Mouse (Mus musculus) heart, adult 2 months (tissue): ENCODE data around the gene Olfr545. TPM values are rescaled to one million over a fixed set of nuclear protein-coding genes. Genes with fewer than 3 reads are reported as not detected.
A peak's percentile ranks its signal among the peaks of the same experiment; 100 is the strongest.

Source experiments
- DNase-seq, 2 experiments: peaks; one replicate each; pipeline ENCODE4 v3.0.0; 2021
- H3K27ac ChIP-seq: fragments of 200-600 bp; 2 replicates; pipeline ENCODE4 v1.8.1; 2022
- H3K27me3 ChIP-seq: fragments of 200-500 bp; 2 replicates; pipeline ENCODE4 v1.6.1; 2012; ENCODE audit warnings: mild to moderate bottlenecking, low read length, inconsistent platforms, mixed read lengths; ENCODE audit not compliant: control insufficient read depth, insufficient read depth
- H3K36me3 ChIP-seq: fragments of 200-500 bp; 2 replicates; pipeline ENCODE4 v1.6.1; 2012; ENCODE audit warnings: low read length, inconsistent platforms; ENCODE audit not compliant: control insufficient read depth, insufficient read depth
- H3K4me1 ChIP-seq: fragments of 200-500 bp; 2 replicates; pipeline ENCODE4 v1.6.1; 2011; ENCODE audit warnings: low read length; ENCODE audit not compliant: control insufficient read depth, insufficient read depth
- H3K4me3 ChIP-seq: fragments of 200-600 bp; 2 replicates; pipeline ENCODE4 v1.8.1; 2022
- H3K79me2 ChIP-seq: fragments of 200-500 bp; replicated peaks from 2 replicates; pipeline ENCODE4 v1.6.1; 2012; ENCODE audit warnings: mild to moderate bottlenecking, inconsistent platforms, low read length, moderate library complexity, mixed read lengths; ENCODE audit not compliant: control insufficient read depth, insufficient read depth
- H3K9ac ChIP-seq: fragments of 200-500 bp; 2 replicates; pipeline ENCODE4 v1.6.1; 2012; ENCODE audit warnings: low read depth, mild to moderate bottlenecking, control low read depth, inconsistent platforms, low read length, mixed read lengths
- CTCF ChIP-seq: fragments of 200-600 bp; IDR thresholded peaks from 2 replicates; pipeline ENCODE4 v1.8.1; 2022; ENCODE audit warnings: antibody characterized with exemption, mild to moderate bottlenecking, moderate library complexity
- EP300 ChIP-seq: fragments of 200-500 bp; IDR thresholded peaks from 2 replicates; pipeline ENCODE4 v1.6.1; 2011; ENCODE audit warnings: low read depth, low read length, control low read depth; ENCODE audit not compliant: insufficient read depth
- POLR2A ChIP-seq: fragments of 200-500 bp; IDR thresholded peaks from 2 replicates; pipeline ENCODE4 v1.6.1; 2011; ENCODE audit warnings: mild to moderate bottlenecking, low read depth, low read length, control low read depth; ENCODE audit not compliant: insufficient read depth
- WGBS: fragments of 180-500 bp; shearing (Covaris S2); methylation state at CpG from one replicate; pipeline ENCODE4 v1.1.7; 2018; 5-methylcytosine and 5-hydroxymethylcytosine counted together
- intact Hi-C: fragments of 180-260 bp; cut with DNase I; formaldehyde crosslinking; loops from one replicate; pipeline ENCODE4 v1.15.1; 2025
- polyA plus RNA-seq: library from polyadenylated mRNA; depleted of rRNA; stranded (reverse); fragments of >200 nt; gene quantifications from 2 replicates; pipeline ENCODE4 v1.2.3, GENCODE M21; 2012
- total RNA-seq, 2 experiments: library from RNA; stranded (reverse); gene quantifications; 2 replicates each; pipeline ENCODE4 v1.2.3; 2021

Olfr545 gene
- total and polyA plus RNA-seq, 3 experiments, result not detected

DNA sequence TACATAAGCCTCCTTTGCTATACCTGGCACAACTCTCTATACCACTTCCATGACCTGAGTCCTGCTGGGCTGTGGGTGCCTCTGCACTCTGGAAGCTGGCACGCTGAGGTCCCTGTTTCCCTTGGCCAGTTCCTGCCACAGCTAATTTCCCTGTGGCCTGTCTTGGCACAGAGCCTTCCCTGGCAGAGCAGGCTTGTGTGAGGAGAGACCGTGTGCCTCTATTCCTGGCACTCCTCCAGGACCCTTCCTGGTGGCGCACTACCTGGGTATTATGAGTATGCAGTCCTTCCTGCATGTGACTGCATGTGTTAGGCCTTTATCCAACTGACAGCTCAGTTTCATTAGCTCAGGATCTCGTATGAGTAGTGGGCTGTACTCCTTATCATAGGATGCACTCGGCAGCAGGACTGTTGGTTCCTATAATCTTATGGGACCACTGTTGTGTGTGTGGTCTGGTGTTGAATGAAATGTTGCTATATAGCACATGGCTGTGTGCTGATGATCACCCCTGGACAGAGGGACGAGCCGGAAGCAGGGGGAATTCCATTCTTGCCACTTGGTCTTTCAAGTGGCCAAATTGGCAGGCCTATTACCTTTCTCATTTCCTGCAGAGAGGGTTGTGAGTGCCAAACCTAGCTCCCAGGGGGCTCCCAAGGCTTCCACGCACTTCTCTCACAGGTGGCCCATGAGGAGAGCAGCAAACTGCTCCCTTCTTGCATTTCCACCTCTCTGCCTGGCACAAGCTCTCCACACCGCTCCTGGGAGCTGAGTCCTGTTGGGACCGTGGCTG, 17.1 kb upstream of the Olfr545 start:
- H3K79me2 ChIP-seq, result no peaks in the 10 kb centered on the region
- H3K36me3 ChIP-seq, result no peaks in the 10 kb centered on the region
- DNase-seq, result peak in 1 of 2 experiments; percentile 28
- no peak overlapping the region for H3K9ac ChIP-seq
- intact Hi-C loops, result no loop called here
- WGBS, result 31% methylated on average over 10 of the region's 10 CpGs
- H3K4me3 ChIP-seq, result no peak overlapping the region
- H3K27me3 ChIP-seq, result no peaks in the 10 kb centered on the region
- H3K4me1 ChIP-seq, result no peaks in the 10 kb centered on the region; the same call in 1 of the 2 replicates
- TF ChIP-seq CTCF (no peak), EP300 (no peak), POLR2A (no peak)
- H3K27ac ChIP-seq, result no peak overlapping the region

DNA sequence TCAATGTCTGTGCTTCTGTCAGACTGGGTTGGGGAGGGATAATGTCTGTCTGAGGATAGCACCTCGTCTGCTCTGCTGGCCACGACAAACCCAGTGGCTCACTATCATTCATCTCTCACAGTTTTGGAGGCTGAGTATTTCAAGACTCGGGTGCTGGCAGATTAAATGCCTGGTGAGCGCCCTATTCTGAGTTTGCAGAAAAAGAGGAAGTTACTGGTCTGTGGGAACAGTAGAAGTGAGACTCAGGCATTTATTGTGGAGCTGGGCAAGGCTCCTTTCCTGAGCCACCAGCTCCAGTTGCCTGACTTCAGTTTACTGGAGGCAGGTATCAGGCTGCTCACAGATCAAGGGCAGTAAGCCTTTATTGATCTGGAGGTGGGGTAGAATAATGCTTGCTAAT, 14.8 kb upstream of the Olfr545 start:
- Histone ChIP-seq H3K27me3 (no peaks in the 10 kb centered on the region), H3K4me1 (no peaks in the 10 kb centered on the region; the same call in 1 of the 2 replicates), H3K27ac (no peak overlapping the region), H3K9ac (no peak overlapping the region), H3K79me2 (no peaks in the 10 kb centered on the region), H3K4me3 (no peak overlapping the region), H3K36me3 (no peaks in the 10 kb centered on the region)
- DNase-seq, result no peak
- TF ChIP-seq CTCF (no peak), EP300 (no peak), POLR2A (no peak)
- intact Hi-C loops, result no loop called here
- 67% methylated on average over 4 of the region's 4 CpGs for WGBS

DNA sequence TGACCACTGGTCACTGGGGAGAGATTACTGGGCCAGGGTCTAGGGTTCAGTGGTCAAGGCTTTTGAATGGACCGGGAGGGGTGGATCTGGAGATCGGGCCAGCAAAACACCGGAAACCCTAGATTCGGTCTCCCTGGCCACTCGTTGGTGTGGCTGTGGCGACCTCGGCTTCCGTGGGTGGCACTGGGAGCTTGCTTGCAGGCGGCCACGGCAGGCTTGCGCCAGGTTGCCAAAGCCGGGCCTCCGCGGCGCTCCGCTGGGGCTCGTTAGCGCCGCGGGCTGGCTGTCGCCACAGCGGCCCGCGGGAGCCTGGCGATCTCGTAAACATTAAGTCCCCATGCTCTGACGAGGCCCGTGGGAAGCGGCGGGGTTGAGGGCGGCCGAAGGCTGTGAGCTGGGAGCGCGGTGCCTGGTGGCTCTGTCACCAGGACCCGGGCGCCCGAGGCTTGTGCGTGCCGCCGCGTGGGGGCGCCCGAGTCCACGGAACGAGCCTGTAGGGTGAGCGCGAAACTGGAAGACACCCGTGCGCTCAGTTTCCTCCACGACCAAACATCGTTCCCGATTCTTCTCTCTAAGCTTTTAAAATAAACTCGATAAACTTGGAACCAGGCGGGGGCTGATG, 13.6 kb upstream of the Olfr545 start:
- H3K4me3 ChIP-seq, result peak overlapping the region; percentile 52

DNA sequence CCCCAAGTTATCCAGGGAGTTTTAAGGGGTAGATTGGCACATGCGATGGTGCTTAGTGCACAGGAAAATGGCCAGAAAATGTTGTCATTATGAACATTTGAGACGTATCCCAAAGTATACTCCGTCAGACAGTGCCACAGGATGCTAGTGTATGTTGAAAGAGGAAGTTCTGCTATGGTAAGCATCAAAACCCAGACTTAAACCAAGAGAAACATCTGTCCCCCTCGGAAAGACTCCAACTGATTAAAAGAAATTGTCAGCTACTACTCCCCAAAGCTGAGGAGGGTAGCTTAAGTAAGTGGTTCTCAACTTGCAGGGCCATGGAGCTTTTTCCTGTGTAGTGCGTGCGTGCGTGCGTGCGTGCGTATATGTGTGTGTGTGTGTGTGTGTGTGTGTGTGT, 12.6 kb upstream of the Olfr545 start:
- Histone ChIP-seq H3K4me3 (no peak overlapping the region), H3K9ac (no peak overlapping the region), H3K27ac (no peak overlapping the region), H3K4me1 (no peaks in the 10 kb centered on the region; the same call in 1 of the 2 replicates), H3K27me3 (no peaks in the 10 kb centered on the region), H3K79me2 (no peaks in the 10 kb centered on the region), H3K36me3 (no peaks in the 10 kb centered on the region)
- intact Hi-C loops, result loop anchor here (2.0 kb wide), 1 partner anchor 241 kb away; no protein-coding TSS in a partner anchor
- TF ChIP-seq CTCF (no peak), POLR2A (no peak), EP300 (no peak)
- 86% methylated on average over 10 of the region's 10 CpGs for WGBS
- DNase-seq, result no peak

More for the DNA sequence above, 13.6 kb upstream of the Olfr545 start:
- H3K4me1 ChIP-seq, result no peaks in the 10 kb centered on the region; the same call in 1 of the 2 replicates
- no peaks in the 10 kb centered on the region for H3K27me3 ChIP-seq
- TF ChIP-seq POLR2A, result no peak
- TF ChIP-seq EP300, result no peak
- peak; percentile 97 for TF ChIP-seq CTCF
- no peaks in the 10 kb centered on the region for H3K36me3 ChIP-seq
- WGBS, result under 1% methylated on average over 54 of the region's 54 CpGs
- peak; percentile 85 to 93 for DNase-seq
- no peak overlapping the region for H3K27ac ChIP-seq
- H3K79me2 ChIP-seq, result no peaks in the 10 kb centered on the region
- H3K9ac ChIP-seq, result peak overlapping the region; percentile 67
- intact Hi-C loops, result loop anchor here (1.0 to 2.0 kb wide), 2 partner anchors 240 to 406 kb away; no protein-coding TSS in a partner anchor

DNA sequence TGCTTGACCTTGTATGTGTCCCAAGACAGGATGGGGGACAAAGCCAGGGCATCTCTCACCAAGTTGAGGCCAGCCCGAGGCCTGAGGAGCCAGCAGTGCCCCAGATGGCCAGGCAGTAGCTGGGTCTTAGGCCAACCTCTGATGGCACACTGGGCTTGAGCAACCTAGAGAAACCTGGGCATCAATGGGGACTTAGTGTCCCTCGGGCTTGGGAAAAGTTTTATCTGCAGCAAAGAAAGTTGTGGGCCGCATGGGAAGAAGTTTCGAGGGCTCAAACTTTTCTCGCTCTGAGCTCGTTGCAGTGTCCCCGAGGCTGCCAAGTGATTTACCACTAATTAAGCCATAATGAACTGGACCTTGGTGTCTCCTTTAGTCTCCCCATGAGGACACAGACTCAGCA, 10.4 kb upstream of the Olfr545 start:
- Histone ChIP-seq H3K27ac (no peak overlapping the region), H3K79me2 (no peaks in the 10 kb centered on the region), H3K4me1 (no peaks in the 10 kb centered on the region), H3K9ac (no peak overlapping the region), H3K36me3 (no peaks in the 10 kb centered on the region), H3K27me3 (no peaks in the 10 kb centered on the region), H3K4me3 (no peak overlapping the region)
- DNase-seq, result no peak
- intact Hi-C loops, result loop anchor here (10.0 kb wide), 1 partner anchor 1295 kb away; no protein-coding TSS in a partner anchor
- WGBS, result 81% methylated on average over 7 of the region's 7 CpGs
- no peak for TF ChIP-seq CTCF
- no peak for TF ChIP-seq EP300
- no peak for TF ChIP-seq POLR2A

DNA sequence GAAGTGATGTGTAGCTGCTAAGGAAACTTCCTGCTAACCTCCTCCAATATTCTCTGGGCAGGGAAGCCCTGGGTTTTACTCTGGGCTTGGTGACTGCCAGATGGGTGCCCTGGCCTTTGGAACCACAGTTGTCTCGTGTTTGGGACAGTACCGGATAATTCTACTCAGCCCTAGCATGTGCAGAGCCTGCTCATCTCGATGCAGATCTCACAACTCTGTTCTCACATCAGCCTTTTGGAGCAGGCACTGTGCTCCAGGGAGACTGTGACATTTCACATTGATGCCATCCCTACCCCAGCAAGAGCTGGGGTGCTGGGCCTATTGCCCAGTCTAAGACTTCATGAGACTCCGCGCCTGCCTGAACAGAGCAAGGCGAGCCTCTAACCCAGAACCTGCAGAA, 9.3 kb upstream of the Olfr545 start:
- H3K36me3 ChIP-seq, result no peaks in the 10 kb centered on the region
- H3K9ac ChIP-seq, result no peak overlapping the region
- no peak overlapping the region for H3K4me3 ChIP-seq
- DNase-seq, result no peak
- no peaks in the 10 kb centered on the region for H3K79me2 ChIP-seq
- H3K27ac ChIP-seq, result no peak overlapping the region
- H3K4me1 ChIP-seq, result no peaks in the 10 kb centered on the region
- no peaks in the 10 kb centered on the region for H3K27me3 ChIP-seq
- intact Hi-C loops, result loop anchor here (10.0 kb wide), 1 partner anchor 1296 kb away; no protein-coding TSS in a partner anchor
- no peak for TF ChIP-seq CTCF
- no peak for TF ChIP-seq POLR2A
- no peak for TF ChIP-seq EP300
- 85% methylated on average over 6 of the region's 6 CpGs for WGBS
